Mouse (Mus musculus): ENCODE results near the gene Ttll5.

The Ttll5 gene

DNA sequence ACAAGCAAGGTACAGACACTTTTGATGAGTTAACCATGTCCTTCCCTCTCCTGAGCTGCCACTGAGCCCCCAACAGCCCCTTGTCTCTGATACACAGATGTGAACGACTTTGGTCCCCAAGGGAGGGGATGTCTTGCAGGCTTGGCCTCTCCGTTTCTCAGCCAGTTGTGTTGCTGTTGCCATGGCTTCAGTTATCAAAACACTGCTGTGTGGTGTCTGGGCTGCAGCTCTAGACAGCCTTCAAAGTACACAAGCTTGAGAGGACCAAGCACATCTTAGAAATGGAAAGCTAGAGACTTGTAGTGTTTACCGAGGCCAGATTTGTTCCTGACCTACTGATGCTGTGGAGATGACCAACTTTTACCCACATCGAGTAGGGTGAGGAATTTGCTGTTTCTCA is 102.4 kb downstream of the Ttll5 start:
- DNase-seq (ENCODE audit: low read depth, low spot score) = no peak

DNA sequence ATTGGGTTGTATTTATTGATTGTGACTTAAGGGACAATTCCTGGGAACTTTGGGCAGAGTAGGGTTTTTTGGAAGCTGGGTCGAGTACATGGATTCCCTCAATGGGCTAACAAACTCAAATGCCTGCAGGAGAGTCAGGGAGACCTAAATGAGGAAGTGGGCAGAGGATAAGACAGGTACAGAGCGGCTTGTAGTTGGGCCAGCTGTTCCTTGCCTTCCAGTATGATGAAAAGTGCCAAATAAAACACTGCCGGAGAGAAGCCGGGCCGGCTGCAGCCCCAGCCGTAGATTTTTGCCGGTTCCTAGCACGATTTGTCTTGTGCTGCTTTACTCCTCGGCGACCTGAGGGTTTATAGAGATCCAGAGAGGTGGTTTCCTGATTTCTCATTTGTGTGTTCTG is 104.1 kb downstream of the Ttll5 start:
- no peak for DNase-seq (ENCODE audit: low read depth, low spot score)

DNA sequence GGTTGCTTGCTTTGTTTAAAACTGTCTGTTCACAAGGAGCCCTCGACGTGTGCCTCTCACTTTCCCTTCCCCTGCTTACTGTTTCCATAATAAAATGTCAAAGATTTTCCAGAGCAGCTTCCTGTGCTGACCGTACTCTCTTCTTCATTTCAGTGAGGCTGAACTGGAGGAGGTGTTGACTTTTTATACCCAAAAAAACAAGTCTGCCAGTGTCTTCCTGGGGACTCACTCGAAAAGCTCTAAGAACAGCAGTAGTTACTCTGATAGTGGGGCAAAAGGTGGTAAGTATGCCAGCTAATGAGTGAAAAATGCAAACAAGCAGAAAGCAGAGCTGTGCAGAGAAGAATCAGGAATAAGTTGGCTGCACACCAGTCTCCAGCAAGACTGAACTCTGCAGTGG is 105.3 kb downstream of the Ttll5 start:
- no peak for DNase-seq (ENCODE audit: low read depth, low spot score)

DNA sequence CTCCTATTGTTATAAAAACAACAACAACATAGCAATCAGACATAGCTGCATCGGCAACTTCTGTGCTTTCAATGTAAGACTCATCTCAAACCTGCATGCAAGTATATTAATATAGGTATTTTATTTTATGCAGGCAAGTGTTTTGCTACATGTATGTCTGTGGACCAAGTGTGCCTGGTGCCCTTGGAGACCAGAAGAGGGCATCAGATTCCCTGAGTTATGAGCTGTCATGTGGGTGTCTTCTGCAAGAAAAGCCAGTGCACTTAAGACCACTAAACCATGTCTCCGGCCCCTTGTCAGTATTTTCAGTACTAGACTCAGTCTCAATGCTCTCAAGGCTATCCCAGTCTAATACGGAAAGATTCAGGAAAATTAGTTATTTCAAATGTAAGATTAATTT is 106.3 kb downstream of the Ttll5 start:
- no peak for DNase-seq (ENCODE audit: low read depth, low spot score)

DNA sequence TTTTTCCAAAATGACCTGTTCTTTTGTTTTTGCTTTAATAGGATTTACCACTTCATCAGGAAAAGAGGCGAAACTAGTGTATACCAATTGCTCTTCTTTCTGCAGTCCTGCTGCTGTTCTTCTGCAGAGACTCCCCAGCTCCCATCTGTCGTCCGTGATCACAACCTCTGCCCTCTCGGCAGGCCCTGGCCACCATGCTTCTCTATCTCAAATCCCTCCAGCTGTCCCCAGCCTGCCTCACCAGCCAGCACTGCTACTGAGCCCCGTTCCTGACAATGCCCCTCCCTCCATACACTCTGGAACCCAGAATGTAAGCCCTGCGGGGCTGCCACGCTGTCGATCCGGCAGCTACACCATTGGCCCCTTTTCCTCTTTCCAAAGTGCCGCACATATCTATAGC is 108.8 kb downstream of the Ttll5 start:
- no peak for DNase-seq (ENCODE audit: low read depth, low spot score)

DNA sequence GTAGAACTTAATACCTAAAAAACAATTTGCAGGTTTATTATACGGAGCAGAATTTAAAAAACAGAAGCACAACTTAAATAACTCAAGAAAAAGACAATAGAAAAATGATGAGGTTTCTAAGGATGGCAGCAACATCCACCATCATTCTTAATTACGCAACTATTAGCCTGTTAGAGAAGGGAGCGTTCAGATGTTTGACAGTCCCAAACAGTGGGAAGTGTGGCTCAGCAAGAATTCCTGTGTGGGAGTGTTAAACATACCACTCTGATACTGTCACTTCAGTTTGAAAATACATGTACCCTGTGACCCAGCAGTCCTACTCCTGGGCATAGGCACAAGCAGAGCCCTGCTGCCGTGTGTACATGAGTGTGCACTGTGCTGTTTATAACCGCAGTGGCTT is 112.9 kb downstream of the Ttll5 start:
- DNase-seq (ENCODE audit: low read depth, low spot score) = no peak

DNA sequence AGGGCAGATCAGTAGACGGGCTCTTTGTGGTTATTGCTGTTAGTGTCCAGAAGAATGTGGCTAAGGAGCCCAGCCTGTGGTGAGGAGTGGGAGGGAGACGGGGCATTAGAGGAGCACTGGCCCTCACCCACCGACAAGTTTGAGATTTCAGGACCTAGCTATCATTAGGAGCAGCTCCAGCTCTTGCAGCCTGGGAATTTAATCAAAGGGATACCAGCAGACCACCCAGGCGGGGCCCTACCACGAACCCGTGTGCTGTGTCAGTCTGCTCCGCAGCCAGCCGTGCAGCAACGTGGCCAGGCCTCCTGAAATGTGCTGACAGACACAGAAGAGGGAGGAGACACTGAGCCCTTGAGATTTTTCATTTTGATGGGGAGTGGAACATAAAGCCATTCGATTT is 119.0 kb downstream of the Ttll5 start:
- DNase-seq (ENCODE audit: low read depth, low spot score) = no peak

DNA sequence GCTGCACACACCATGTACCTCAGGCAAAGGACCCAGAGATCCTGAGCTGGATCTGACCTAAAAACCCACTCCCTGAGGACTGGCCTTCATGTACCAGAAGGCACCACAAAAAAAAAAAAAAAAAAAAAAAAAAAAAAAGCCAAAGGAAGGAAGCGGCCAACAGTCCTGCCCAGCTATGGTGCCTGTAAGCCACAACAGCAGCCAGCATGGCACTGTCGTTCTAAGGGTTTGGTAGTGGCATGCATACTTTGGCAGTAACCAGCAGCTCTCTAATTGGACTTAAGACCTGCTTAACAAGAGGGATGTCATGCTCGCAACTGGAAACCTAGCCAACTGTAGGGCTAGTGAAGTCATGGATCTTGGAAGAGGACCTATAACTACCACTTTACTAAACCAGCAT is 120.0 kb downstream of the Ttll5 start:
- no peak for DNase-seq (ENCODE audit: low read depth, low spot score)

DNA sequence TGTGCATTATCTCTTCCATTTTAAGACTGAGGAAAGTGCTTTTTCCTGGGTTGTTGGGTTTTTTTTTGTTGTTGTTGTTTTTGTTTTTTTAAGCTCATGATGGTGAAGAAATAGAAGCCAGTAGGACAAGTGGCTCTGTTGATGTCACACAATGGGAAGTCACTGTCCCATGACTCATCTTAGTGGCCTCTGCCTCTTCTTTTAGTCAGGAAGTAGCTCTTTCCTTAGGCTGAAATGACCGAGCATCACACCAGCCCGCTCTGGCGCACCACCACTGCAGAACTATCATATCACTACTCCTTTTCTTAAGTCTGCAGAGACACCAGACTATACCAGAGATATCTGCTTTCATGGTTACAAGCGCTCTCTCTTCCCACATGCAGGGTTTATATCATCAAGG is 122.7 kb downstream of the Ttll5 start:
- DNase-seq (ENCODE audit: low read depth, low spot score) = no peak

DNA sequence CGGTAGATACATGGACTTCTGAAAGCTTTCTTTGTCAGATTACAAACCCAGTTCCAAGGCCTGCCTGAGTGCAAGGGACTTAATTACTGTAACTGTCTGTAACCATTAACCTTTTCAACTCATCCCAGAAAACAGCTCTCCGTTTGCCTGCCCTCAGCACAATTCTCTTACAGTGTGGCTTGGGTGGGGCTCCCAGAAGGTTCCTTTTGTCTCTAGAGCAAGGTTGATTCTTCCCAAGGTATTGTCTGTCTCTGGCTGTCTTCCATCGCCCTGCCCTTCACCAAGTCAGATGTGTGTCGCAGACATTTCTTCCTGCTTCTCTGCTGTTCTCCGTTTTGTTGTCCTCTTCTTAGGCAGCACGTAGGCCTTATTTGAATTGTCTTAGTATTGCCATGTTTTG is 125.2 kb downstream of the Ttll5 start:
- no peak for DNase-seq (ENCODE audit: low read depth, low spot score)

DNA sequence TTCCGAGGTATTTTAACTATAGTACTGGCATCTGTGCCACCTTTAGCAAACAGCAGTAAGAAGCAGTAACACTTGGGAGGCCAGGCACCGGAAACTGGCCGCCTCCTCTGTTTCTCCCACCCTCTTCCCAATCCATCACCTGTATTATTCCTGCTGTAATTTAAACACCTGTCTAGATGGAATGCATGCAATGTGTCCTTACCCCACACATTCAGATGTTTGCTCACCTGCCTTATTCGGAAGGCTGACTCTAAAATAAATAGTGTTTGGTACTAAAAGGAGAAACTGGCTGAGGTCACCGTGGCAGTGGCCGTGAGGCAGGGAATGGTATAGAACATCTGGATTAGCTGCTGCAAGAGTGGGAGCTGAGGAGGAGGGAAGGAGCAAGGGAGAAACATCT is 125.9 kb downstream of the Ttll5 start:
- DNase-seq (ENCODE audit: low read depth, low spot score) = no peak

DNA sequence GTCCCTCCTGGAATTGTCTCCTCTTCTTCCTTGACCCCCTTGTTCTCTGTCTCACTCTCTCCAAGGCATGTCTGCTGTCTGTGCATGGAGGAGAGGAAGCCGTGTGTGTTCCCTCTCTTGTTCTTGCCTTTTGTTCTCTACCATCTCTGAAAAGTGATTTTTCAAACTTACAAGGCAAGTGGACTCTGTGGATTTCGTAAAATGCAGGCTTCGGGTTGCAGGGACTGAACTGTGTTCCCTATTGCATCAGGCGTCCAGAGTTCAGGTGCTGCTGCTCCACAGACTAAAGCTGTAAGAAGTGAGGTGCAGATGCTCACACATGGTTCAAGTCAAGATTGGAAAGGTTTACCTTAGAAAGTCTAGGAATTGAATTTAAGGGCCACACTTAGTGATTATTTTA is 126.6 kb downstream of the Ttll5 start:
- DNase-seq (ENCODE audit: low read depth, low spot score) = no peak

DNA sequence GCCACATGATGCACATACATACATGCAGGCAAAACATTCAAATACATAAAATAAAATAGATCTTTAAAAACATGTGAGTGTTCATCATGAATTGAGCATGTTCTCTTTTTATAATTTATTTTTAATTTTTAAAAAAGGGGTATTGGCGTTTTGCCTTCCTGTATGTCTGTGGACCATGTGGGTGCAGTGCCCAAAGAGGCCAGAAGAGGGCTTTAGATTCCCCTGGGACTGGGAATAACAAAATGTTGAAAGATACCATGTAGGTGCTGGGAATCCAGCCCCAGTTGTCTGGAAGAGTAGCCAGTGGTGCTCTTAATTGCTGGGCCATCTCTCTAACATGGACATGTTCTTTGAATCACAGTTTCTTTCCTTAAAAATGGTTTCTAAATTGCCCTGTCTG is 127.4 kb downstream of the Ttll5 start:
- DNase-seq (ENCODE audit: low read depth, low spot score) = no peak

DNA sequence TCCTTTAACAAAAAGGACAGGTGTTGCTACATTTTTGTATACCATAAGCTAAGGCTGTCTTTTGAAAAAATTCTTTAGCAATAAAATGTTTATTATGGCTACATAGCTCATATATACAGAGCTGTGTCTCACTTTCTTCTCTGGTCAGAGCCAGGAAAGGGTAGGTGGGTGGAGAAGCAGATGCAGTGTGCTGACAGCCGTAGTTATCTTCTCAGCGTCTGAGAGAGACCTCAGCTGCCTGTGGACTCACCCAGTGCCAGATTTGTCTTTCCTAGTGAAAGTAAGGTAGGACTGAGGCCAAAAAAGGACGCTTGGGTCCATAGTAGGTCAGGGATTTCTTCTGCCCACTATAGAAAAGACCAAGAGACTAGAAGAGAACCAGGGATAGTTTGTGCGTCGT is 127.9 kb downstream of the Ttll5 start:
- DNase-seq (ENCODE audit: low read depth, low spot score) = no peak

DNA sequence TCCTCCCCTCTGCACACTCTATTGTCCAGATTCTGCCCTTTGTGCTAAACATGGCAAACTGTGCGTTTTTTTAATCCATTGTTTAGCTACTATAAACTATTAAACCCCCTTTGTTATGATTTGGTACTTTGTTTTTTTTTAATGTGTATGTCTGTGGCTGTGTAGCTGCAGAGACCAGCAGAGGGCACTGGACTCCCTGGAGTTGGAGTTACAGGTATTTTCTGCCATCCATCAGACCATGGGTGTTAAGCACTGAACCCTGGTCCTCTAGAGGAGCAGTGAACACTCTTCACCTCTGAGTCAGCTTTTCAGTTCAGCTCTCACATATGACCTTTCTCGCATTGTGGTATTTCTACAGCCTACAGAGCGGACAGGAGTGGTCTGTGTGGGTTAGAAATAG is 129.7 kb downstream of the Ttll5 start:
- DNase-seq (ENCODE audit: low read depth, low spot score) = no peak

DNA sequence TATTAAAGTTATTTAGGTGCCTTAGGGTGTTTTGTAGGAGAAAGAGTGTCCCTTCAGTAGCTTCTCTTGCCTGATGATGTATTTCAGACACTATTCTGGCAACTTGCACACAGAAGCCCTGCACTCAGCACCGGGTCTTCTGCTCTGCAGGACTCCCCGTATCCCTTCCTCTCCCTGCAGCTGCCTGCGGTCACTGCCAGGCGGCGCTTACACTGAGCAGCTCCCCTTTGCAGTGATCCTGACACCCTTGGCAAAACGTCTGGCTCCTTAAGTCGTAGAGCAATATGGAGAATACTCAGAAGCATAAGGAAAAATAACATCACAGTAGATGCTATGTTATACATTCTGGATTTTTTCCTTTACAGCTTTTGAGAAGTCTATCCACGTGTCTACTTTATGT is 130.6 kb downstream of the Ttll5 start:
- DNase-seq (ENCODE audit: low read depth, low spot score) = no peak

DNA sequence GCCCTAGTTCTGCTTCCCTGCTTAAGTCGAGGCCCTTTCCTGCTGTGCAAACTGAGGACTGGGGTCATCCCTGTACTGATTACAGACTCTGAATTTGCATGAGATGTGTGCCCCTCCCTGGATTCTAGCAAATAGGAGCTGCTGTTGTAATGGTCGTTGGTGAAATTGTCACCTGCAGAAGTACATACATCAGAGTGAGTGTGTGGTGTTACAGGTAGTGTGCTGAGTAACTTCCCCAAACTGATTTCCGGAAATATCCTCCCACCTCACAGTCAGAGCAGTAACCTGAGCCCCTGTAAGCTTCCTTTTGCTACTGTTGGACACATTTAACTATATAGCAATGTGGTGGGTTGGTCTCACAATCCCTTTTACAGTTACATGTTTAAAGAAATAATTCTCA is 131.2 kb downstream of the Ttll5 start:
- no peak for DNase-seq (ENCODE audit: low read depth, low spot score)

DNA sequence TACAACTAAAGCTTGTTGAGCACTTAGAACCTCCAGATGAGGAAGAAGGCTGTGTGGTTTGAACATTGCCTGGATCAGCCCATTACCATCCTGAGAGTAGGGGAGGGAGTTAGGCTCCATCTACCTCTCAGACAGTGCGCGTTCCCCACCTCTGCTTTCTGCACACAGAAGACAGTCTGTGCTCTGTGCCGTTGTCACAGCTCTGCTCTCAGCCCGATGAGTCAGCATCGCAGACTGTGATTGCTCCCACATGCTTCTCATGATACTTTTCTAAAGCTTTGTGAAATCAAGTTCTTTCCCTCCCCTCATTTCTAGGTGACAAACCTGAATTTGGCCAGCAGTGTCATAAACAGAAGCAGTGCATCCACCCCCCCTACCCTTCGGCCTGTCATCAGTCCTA is 131.8 kb downstream of the Ttll5 start:
- DNase-seq (ENCODE audit: low read depth, low spot score) = no peak

DNA sequence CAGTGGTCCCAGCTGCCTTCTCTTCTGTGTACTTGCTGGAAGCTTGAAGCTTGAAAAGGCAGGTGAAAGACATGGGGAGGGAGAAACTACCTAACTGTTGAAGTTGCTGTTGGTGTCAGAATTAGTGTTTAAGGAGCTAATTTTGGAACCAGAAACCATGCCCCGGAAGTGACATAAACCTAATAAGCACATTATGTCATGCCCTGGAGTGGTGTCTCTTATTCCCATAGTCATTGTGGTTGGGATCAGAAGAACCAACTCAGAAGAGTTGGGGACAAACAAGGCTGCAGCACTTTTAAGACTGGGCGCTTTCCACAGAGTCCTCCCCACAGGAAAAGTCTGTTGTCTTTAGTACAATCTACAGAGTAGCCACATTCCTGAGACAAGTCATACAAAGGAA is 134.0 kb downstream of the Ttll5 start:
- DNase-seq (ENCODE audit: low read depth, low spot score) = no peak

DNA sequence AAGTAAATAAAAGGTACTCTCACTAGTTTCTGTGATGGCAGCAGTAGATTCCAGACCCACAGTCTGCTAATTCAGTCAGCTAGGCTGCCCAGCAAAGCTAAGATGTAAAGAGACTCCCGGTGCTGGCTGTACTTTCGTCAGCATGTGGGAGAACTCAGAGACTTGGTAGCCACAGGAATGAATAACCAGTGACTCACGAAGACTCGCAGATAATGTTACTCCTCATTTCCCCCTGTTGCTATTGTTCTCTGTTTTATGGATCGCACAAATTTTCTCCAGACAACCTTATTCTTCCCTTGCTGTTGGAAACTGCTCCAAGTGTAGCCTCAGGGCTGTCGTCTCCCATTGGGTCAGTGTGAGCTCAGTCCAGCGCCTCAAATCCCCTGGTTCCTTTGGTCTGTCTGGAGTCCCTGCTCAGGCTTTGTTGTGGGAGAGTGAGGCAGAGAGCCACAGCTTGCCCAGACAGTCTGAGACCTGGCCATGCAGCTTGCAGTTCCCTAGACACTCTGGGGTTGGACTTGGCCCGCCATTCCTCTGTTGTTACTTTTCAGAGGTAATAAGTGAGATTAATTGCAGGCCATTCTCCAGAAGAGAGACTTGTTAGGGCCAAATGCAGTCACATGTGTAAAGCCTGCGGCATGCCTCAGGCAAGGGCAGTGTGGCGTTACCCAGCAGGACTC is 135.5 kb downstream of the Ttll5 start:
- no peak for DNase-seq (ENCODE audit: low read depth, low spot score)

DNA sequence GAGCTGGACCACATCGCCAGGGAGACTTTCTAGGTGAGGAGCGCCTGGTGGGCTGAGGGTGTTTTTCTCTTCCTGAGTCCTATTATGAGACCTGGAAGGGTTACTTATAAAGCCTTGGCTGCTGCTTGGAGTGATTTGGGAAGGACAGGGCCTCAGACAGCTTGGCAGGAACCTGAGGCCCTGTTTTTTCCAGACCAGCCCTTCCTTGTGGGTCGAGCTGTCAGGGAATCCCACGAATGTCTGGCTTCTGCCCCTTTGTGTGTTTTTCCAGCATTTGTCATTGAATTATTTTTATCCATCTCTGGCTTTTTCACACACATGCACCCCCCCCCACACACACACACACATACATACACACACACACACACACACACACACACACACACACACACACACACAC is 136.2 kb downstream of the Ttll5 start:
- DNase-seq (ENCODE audit: low read depth, low spot score) = no peak

DNA sequence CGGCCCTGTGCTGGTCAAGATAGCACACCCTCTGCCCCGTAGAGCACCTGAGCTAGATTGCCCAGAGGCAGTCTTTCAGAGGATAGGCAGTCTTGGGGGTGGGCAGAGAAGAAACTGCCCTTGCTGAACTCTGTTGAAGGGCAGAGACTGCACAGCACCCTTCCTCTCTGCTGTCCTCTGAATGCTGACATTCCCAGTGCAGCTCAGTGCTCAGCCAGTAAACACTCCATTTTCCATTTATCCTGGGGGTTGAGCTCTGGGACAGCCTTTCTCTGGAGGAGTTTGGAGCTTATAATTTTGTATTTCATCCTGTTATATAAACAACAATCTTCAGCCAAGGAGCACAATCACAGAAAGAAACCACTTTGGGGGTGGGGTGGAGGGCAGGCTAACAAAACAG is 138.7 kb downstream of the Ttll5 start:
- no peak for DNase-seq (ENCODE audit: low read depth, low spot score)

DNA sequence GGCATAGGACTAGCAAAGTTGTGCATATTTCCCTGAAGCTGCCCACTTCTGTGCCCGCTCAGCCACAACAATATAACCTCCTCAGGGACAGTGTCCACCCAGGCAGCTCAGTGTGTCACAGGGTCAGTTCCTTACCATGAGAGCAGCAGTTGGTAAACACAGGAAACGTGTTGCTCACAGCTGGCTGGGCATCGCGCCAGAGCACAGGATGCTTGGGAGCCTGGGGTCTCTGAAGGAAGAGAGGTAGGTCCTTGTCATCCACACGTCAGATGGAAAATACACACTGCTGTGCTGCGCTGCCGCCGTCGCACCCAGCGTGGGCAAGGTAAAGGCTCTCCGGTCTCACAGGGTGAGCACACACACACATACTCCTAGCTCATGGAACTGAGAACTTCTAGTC is 139.2 kb downstream of the Ttll5 start:
- DNase-seq (ENCODE audit: low read depth, low spot score) = no peak

DNA sequence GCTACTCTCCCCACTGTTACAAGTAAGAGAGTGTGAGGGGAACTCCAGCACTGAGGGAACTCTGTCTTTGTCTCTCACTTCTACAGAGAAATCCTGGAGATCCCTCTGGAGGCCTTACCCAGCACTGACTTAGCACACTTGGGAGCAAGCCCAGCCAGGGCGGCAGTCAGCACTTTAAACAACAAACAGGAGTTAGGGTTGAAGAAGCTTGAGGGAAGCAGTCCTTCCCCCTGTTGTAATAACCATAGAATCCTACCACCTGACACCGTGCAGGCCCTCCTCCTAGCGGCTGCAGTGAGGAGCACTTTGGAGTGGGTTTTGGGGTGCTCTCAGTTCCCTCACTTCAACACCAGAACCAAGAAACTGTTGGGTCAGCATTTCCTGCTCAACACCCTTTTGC is 140.0 kb downstream of the Ttll5 start:
- no peak for DNase-seq (ENCODE audit: low read depth, low spot score)

All from skeletal muscle tissue, adult 2 months (tissue).